Mouse (Mus musculus): ENCODE measurements around the gene Casr.

Gene Casr

GRCm38 (mm10) chr16:36523095-36523494, 38.8 kb downstream of the Casr start:
- DNase-seq (ENCODE audit: low read depth, low spot score) = no peak

- no peak for DNase-seq (ENCODE audit: low read depth, low spot score)
Measured at GRCm38 (mm10) chr16:36516355-36516754, 45.6 kb downstream of the Casr start.

GRCm38 (mm10) chr16:36507300-36507699, 54.6 kb downstream of the Casr start:
- DNase-seq (ENCODE audit: low read depth, low spot score) = no peak

GRCm38 (mm10) chr16:36506827-36507226, 55.1 kb downstream of the Casr start:
- DNase-seq (ENCODE audit: low read depth, low spot score) = no peak

- no peak for DNase-seq (ENCODE audit: low read depth, low spot score)
Measured at GRCm38 (mm10) chr16:36505913-36506312, 56.0 kb downstream of the Casr start.

GRCm38 (mm10) chr16:36505134-36505533, 56.8 kb downstream of the Casr start:
- DNase-seq (ENCODE audit: low read depth, low spot score) = no peak

GRCm38 (mm10) chr16:36502286-36502685, 59.7 kb downstream of the Casr start:
- peak; percentile 44 for DNase-seq (ENCODE audit: low read depth, low spot score)

GRCm38 (mm10) chr16:36492420-36492819, 69.5 kb downstream of the Casr start:
- no peak for DNase-seq (ENCODE audit: low read depth, low spot score)

- peak; percentile 44 for DNase-seq (ENCODE audit: low read depth, low spot score)
Measured at GRCm38 (mm10) chr16:36476866-36477265, 85.1 kb downstream of the Casr start.

GRCm38 (mm10) chr16:36475530-36475929, 86.4 kb downstream of the Casr start:
- no peak for DNase-seq (ENCODE audit: low read depth, low spot score)

GRCm38 (mm10) chr16:36474849-36475248, 87.1 kb downstream of the Casr start:
- DNase-seq (ENCODE audit: low read depth, low spot score) = no peak

- DNase-seq (ENCODE audit: low read depth, low spot score) = no peak
Measured at GRCm38 (mm10) chr16:36473217-36474216, 88.4 kb downstream of the Casr start.

- DNase-seq (ENCODE audit: low read depth, low spot score) = no peak
Measured at GRCm38 (mm10) chr16:36471066-36471633, 90.8 kb downstream of the Casr start.

GRCm38 (mm10) chr16:36469955-36470478, 91.9 kb downstream of the Casr start:
- DNase-seq (ENCODE audit: low read depth, low spot score) = peak; percentile 81

GRCm38 (mm10) chr16:36469367-36469766, 92.6 kb downstream of the Casr start:
- no peak for DNase-seq (ENCODE audit: low read depth, low spot score)

GRCm38 (mm10) chr16:36468862-36469261, 93.1 kb downstream of the Casr start:
- DNase-seq (ENCODE audit: low read depth, low spot score) = peak; percentile 86

GRCm38 (mm10) chr16:36467936-36468335, 94.0 kb downstream of the Casr start:
- no peak for DNase-seq (ENCODE audit: low read depth, low spot score)

- DNase-seq (ENCODE audit: low read depth, low spot score) = no peak
Measured at GRCm38 (mm10) chr16:36465436-36465835, 96.5 kb downstream of the Casr start.

- no peak for DNase-seq (ENCODE audit: low read depth, low spot score)
Measured at GRCm38 (mm10) chr16:36464076-36464475, 97.9 kb downstream of the Casr start.

- DNase-seq (ENCODE audit: low read depth, low spot score) = no peak
Measured at GRCm38 (mm10) chr16:36460426-36460825, 101.5 kb downstream of the Casr start.

GRCm38 (mm10) chr16:36455342-36455802, 106.6 kb downstream of the Casr start, which contains the start of gene Stfa3:
Gene Stfa3 (minus strand): TSS chr16:36455392.
- no peak for DNase-seq (ENCODE audit: low read depth, low spot score)
